Mouse (Mus musculus): ENCODE results near the gene Gm9936. TPM values are rescaled to one million over a fixed set of nuclear protein-coding genes. Genes with fewer than 3 reads are reported as not detected.
A peak's percentile ranks its signal among the peaks of the same experiment; 100 is the strongest.
"Not testable (repeated sequence)": the region's sequence is repeated elsewhere in the genome, so short reads cannot be mapped to it uniquely, and the experiment has no call there.

Gm9936 gene
- polyA plus RNA-seq, 1 experiment: 0.21 TPM

DNA sequence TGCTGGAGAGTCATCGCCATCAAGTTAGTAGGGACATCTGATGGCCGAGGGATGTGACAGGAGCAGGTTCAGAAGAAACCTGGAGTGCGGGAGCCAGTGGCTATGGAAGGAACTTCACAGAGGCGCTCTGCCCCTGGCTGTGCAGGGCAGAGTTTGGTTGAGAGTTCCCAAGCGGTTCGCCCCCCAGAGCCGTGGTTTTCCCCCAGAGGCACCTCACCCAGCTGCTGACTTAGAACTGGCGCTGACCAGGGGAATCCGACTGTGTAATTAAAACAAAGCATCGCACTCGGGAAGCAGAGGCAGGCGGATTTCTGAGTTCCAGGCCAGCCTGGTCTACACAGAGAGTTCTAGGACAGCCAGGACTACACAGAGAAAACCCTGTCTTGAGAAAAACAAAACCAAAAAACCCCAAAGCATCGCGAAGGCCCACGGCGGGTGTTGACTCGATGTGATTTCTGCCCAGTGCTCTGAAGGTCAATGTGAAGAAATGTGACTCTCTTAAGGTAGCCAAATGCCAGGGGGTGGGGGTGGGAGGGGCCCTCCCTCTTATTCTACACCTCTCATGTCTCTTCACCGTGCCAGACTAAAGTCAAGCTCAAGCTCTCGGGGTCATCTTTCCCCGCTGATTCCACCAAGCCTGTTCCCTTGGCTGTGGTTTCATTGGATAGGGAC is 6.8 kb downstream of the Gm9936 start:
- TF ChIP-seq CTCF (IDR thresholded peaks at IDR 0.05; ENCODE audit: low read depth, low read length) (no peak), EP300 (IDR thresholded peaks at IDR 0.05; ENCODE audit: insufficient read depth, low read depth, low read length) (no peak), POLR2A (IDR thresholded peaks at IDR 0.05; ENCODE audit: insufficient read depth, low read length) (no peak)
- Histone ChIP-seq H3K27ac (ENCODE audit: insufficient read depth, low read length) (no peak overlapping the region), H3K36me3 (ENCODE audit: control insufficient read depth, insufficient read depth, low read length, poor library complexity, severe bottlenecking) (no peaks in the 10 kb centered on the region), H3K4me1 (ENCODE audit: control insufficient read depth, insufficient read depth, low read length) (no peaks in the 10 kb centered on the region), H3K9me3 (replicated peaks; ENCODE audit: control insufficient read depth, insufficient read depth, low read length, poor library complexity, severe bottlenecking) (no peaks in the 10 kb centered on the region), H3K27me3 (ENCODE audit: control insufficient read depth, insufficient read depth, low read length, poor library complexity, severe bottlenecking) (no peaks in the 10 kb centered on the region), H3K4me3 (ENCODE audit: low read depth, low read length) (no peak overlapping the region), H3K9ac (ENCODE audit: low read depth, poor library complexity, severe bottlenecking) (no peak overlapping the region)

DNA sequence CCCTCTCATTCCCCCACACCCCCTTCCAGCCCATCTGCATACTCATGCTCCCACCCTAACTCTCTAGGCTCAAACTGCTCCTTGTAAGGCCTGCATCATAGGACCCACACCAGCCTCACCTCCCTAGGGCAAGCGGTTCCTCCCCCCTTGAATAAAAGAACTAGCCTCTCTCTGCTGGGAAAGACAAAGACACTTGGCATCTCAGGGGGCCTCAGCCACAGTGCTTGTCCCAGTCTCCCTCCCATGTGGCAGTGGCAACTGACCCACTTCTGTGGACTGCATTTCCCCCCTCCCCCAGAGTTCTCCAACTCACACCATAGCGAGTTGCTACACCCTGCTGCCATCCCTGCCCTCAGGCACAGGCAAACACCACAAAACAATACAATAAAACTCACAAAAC is 14.1 kb downstream of the Gm9936 start:
- not testable (repeated sequence) for H3K36me3 ChIP-seq (ENCODE audit: control insufficient read depth, insufficient read depth, low read length, poor library complexity, severe bottlenecking); H3K4me1 ChIP-seq (ENCODE audit: control insufficient read depth, insufficient read depth, low read length); H3K9me3 ChIP-seq (replicated peaks; ENCODE audit: control insufficient read depth, insufficient read depth, low read length, poor library complexity, severe bottlenecking); H3K9ac ChIP-seq (ENCODE audit: low read depth, poor library complexity, severe bottlenecking); H3K27ac ChIP-seq (ENCODE audit: insufficient read depth, low read length); H3K4me3 ChIP-seq (ENCODE audit: low read depth, low read length); H3K27me3 ChIP-seq (ENCODE audit: control insufficient read depth, insufficient read depth, low read length, poor library complexity, severe bottlenecking)

DNA sequence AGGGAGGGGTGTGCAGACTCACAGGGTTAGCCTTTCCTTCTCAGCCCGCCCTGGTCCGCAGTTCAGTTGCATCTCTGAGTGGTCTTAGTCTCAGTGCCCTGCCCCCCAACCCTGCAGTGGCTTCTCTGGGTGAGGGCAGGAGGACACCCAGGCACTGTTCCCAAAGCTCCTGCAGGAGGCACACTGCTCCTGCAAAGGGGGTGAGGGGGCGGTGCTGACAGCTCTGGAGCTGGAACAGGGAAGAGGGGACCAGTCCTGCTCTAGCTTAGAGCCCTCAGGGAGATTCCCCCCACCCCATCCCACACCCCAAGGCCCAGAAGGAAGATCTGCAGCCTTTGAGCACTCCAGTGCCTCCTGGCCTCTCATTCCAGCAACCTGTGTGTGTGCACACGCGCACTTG is 15.8 kb downstream of the Gm9936 start:
- no peak overlapping the region for H3K27ac ChIP-seq (ENCODE audit: insufficient read depth, low read length)

DNA sequence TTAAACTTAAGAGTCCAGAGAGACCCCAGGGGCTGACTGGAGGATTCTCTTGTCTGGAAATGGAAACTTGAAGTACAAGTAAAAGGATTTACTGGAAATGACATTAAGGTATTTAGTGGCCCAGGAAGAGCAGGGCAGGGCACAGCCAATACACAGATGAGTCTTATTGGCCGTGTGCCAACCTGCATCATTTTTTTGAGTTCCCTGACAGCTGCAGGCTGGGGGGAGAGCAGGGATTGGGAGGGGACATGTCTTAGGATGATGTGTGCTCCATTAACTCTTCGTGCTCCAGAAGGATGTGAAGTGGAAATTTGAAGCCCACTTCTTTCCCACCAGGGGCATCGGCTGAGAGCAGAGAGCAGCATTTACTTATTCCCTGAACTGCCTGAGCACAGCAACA is 16.3 kb downstream of the Gm9936 start:
- not testable (repeated sequence) for H3K27me3 ChIP-seq (ENCODE audit: control insufficient read depth, insufficient read depth, low read length, poor library complexity, severe bottlenecking); H3K27ac ChIP-seq (ENCODE audit: insufficient read depth, low read length); H3K9me3 ChIP-seq (replicated peaks; ENCODE audit: control insufficient read depth, insufficient read depth, low read length, poor library complexity, severe bottlenecking); H3K4me3 ChIP-seq (ENCODE audit: low read depth, low read length); H3K36me3 ChIP-seq (ENCODE audit: control insufficient read depth, insufficient read depth, low read length, poor library complexity, severe bottlenecking); H3K4me1 ChIP-seq (ENCODE audit: control insufficient read depth, insufficient read depth, low read length); H3K9ac ChIP-seq (ENCODE audit: low read depth, poor library complexity, severe bottlenecking)

More for the DNA sequence above, 15.8 kb downstream of the Gm9936 start:
- peaks cover 2% of the 10 kb centered on the region for H3K4me1 ChIP-seq (ENCODE audit: control insufficient read depth, insufficient read depth, low read length)
- H3K4me3 ChIP-seq (ENCODE audit: low read depth, low read length): no peak overlapping the region
- H3K9ac ChIP-seq (ENCODE audit: low read depth, poor library complexity, severe bottlenecking): no peak overlapping the region
- no peaks in the 10 kb centered on the region for H3K27me3 ChIP-seq (ENCODE audit: control insufficient read depth, insufficient read depth, low read length, poor library complexity, severe bottlenecking)
- no peaks in the 10 kb centered on the region for H3K9me3 ChIP-seq (replicated peaks; ENCODE audit: control insufficient read depth, insufficient read depth, low read length, poor library complexity, severe bottlenecking)
- no peaks in the 10 kb centered on the region for H3K36me3 ChIP-seq (ENCODE audit: control insufficient read depth, insufficient read depth, low read length, poor library complexity, severe bottlenecking)
- TF ChIP-seq POLR2A (IDR thresholded peaks at IDR 0.05; ENCODE audit: insufficient read depth, low read length) (no peak), EP300 (IDR thresholded peaks at IDR 0.05; ENCODE audit: insufficient read depth, low read depth, low read length) (no peak), CTCF (IDR thresholded peaks at IDR 0.05; ENCODE audit: low read depth, low read length) (no peak)

DNA sequence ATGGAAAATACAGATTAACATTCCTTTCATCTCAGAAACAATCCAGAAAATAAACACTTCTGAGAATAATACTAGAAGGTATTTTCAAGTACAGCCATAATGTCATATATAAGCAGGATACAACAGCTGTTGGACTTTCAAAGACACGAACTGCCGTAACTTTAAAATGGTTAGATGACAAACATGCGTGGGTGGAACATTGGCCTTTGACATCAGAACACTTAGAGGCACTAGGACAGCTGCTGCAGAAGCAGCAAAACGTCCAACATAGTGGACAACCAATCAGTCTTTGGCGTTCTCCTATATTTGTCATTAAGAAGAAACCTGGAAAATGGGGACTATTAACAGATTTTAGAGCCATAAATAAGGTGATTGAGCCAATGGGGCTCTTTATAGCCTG is 18.0 kb downstream of the Gm9936 start:
- not testable (repeated sequence) for H3K9ac ChIP-seq (ENCODE audit: low read depth, poor library complexity, severe bottlenecking); H3K4me1 ChIP-seq (ENCODE audit: control insufficient read depth, insufficient read depth, low read length); H3K9me3 ChIP-seq (replicated peaks; ENCODE audit: control insufficient read depth, insufficient read depth, low read length, poor library complexity, severe bottlenecking); H3K27me3 ChIP-seq (ENCODE audit: control insufficient read depth, insufficient read depth, low read length, poor library complexity, severe bottlenecking); H3K4me3 ChIP-seq (ENCODE audit: low read depth, low read length); H3K27ac ChIP-seq (ENCODE audit: insufficient read depth, low read length); H3K36me3 ChIP-seq (ENCODE audit: control insufficient read depth, insufficient read depth, low read length, poor library complexity, severe bottlenecking)

DNA sequence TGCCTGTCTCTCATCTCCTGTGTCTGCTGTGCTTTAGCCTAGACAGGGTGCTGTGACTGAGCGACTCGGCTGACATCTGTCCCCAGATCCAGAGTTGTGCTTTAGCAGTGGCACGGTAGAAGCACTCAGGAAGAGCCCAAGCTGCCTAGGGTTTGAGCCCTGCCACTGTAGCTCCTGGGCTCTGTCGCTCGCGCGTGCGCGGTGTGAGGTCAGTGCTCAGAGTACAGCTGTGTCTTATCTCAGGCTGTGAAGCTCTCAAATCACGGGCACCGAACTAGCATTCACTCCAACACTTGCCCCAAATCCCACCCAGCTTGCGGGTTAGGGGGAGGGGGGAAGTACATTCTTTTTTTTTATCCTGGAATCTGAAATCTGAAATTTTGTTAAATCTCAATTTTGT is 21.6 kb downstream of the Gm9936 start:
- Histone ChIP-seq H3K4me3 (ENCODE audit: low read depth, low read length) (no peak overlapping the region), H3K27me3 (ENCODE audit: control insufficient read depth, insufficient read depth, low read length, poor library complexity, severe bottlenecking) (no peaks in the 10 kb centered on the region), H3K4me1 (ENCODE audit: control insufficient read depth, insufficient read depth, low read length) (no peaks in the 10 kb centered on the region), H3K36me3 (ENCODE audit: control insufficient read depth, insufficient read depth, low read length, poor library complexity, severe bottlenecking) (no peaks in the 10 kb centered on the region), H3K9me3 (replicated peaks; ENCODE audit: control insufficient read depth, insufficient read depth, low read length, poor library complexity, severe bottlenecking) (no peaks in the 10 kb centered on the region), H3K27ac (ENCODE audit: insufficient read depth, low read length) (no peak overlapping the region), H3K9ac (ENCODE audit: low read depth, poor library complexity, severe bottlenecking) (no peak overlapping the region)
- TF ChIP-seq EP300 (IDR thresholded peaks at IDR 0.05; ENCODE audit: insufficient read depth, low read depth, low read length): no peak
- no peak for TF ChIP-seq POLR2A (IDR thresholded peaks at IDR 0.05; ENCODE audit: insufficient read depth, low read length)
- TF ChIP-seq CTCF (IDR thresholded peaks at IDR 0.05; ENCODE audit: low read depth, low read length): no peak

DNA sequence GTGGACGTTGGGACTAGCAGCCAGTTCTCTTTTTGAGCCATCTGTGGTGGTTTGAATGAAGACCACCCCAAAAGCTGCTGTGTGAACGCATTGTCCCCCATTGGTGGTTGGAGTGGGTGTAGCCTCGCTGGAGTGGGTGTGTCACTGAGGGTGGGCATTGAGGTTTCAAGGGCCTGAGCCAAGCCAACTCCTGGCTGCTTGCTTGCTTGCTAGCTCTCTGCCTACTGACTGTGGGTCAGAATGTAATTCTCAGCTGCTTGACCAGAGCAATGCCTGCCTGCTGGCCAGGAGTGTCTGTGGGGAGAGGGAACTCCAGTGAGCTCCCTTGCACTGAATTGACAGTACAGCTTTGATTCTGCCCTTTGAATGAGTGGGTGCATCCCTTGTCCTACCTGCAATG is 28.7 kb downstream of the Gm9936 start:
- H3K27me3 ChIP-seq (ENCODE audit: control insufficient read depth, insufficient read depth, low read length, poor library complexity, severe bottlenecking): no peaks in the 10 kb centered on the region
- H3K9ac ChIP-seq (ENCODE audit: low read depth, poor library complexity, severe bottlenecking): no peak overlapping the region
- no peak overlapping the region for H3K27ac ChIP-seq (ENCODE audit: insufficient read depth, low read length)
- H3K9me3 ChIP-seq (replicated peaks; ENCODE audit: control insufficient read depth, insufficient read depth, low read length, poor library complexity, severe bottlenecking): no peaks in the 10 kb centered on the region
- TF ChIP-seq CTCF (IDR thresholded peaks at IDR 0.05; ENCODE audit: low read depth, low read length) (peak; percentile 0), POLR2A (IDR thresholded peaks at IDR 0.05; ENCODE audit: insufficient read depth, low read length) (no peak), EP300 (IDR thresholded peaks at IDR 0.05; ENCODE audit: insufficient read depth, low read depth, low read length) (no peak)
- H3K4me1 ChIP-seq (ENCODE audit: control insufficient read depth, insufficient read depth, low read length): peaks cover 4% of the 10 kb centered on the region
- H3K36me3 ChIP-seq (ENCODE audit: control insufficient read depth, insufficient read depth, low read length, poor library complexity, severe bottlenecking): no peaks in the 10 kb centered on the region
- H3K4me3 ChIP-seq (ENCODE audit: low read depth, low read length): no peak overlapping the region

Data from ES-Bruce4 (cell line).